Mouse (Mus musculus) MEL (cell line): ENCODE measurements around the gene Iqcc.

Source experiments
- CHD2 ChIP-seq: IDR thresholded peaks from 2 replicates; pipeline ENCODE4 v1.6.1; 2011; ENCODE audit warnings: low read length, improper control_type of control experiment
- CTCF ChIP-seq, 3 experiments: IDR thresholded peaks in 2 of 3; conservative IDR thresholded peaks in 1 of 3; 2 replicates each; pipeline ENCODE4 v1.5.1; 2011 to 2012; ENCODE audit warnings: low read length in 3 of 3, low read depth in 2 of 3, mild to moderate bottlenecking in 2 of 3, improper control_type of control experiment in 1 of 3, inconsistent platforms in 1 of 3, mixed read lengths in 1 of 3, moderate library complexity in 1 of 3; ENCODE audit not compliant: control insufficient read depth in 1 of 3, insufficient read depth in 1 of 3, poor library complexity in 1 of 3, severe bottlenecking in 1 of 3
- E2F4 ChIP-seq: IDR thresholded peaks from 2 replicates; pipeline ENCODE4 v1.6.1; 2011; ENCODE audit warnings: low read depth, low read length, improper control_type of control experiment, borderline replicate concordance
- GATA1 ChIP-seq: IDR thresholded peaks from 2 replicates; pipeline ENCODE4 v1.6.1; 2011; ENCODE audit warnings: low read depth, low read length, improper control_type of control experiment
- HCFC1 ChIP-seq: IDR thresholded peaks from 2 replicates; pipeline ENCODE4 v1.6.1; 2012; ENCODE audit warnings: low read depth, mild to moderate bottlenecking, inconsistent platforms, low read length, improper control_type of control experiment, moderate library complexity
- POLR2A ChIP-seq, 2 experiments: IDR thresholded peaks; 2 replicates each; pipeline ENCODE4 v1.6.1; 2011 to 2012; ENCODE audit warnings: low read length in 2 of 2, mild to moderate bottlenecking in 2 of 2, control low read depth in 1 of 2, improper control_type of control experiment in 1 of 2, low read depth in 1 of 2, moderate library complexity in 1 of 2; ENCODE audit not compliant: control insufficient read depth in 1 of 2, insufficient read depth in 1 of 2, poor library complexity in 1 of 2
- POLR2AphosphoS5 ChIP-seq: IDR thresholded peaks from 2 replicates; pipeline ENCODE4 v1.6.1; 2012; ENCODE audit warnings: low read depth, borderline replicate concordance, mild to moderate bottlenecking, inconsistent platforms, low read length, moderate library complexity, mixed read lengths
- SIN3A ChIP-seq: IDR thresholded peaks from 2 replicates; pipeline ENCODE4 v1.6.1; 2012; ENCODE audit warnings: low read length, improper control_type of control experiment, inconsistent platforms
- TAL1 ChIP-seq: IDR thresholded peaks from 2 replicates; pipeline ENCODE4 v1.6.1; 2012; ENCODE audit warnings: mild to moderate bottlenecking, inconsistent platforms, low read length, moderate library complexity, mixed read lengths
- USF2 ChIP-seq, 2 experiments: IDR thresholded peaks; 2 replicates each; pipeline ENCODE4 v1.6.1; 2011 to 2012; ENCODE audit warnings: improper control_type of control experiment in 2 of 2, low read length in 2 of 2, borderline replicate concordance in 1 of 2, inconsistent platforms in 1 of 2, low read depth in 1 of 2, mild to moderate bottlenecking in 1 of 2; ENCODE audit not compliant: insufficient read depth in 1 of 2
- ZC3H11A ChIP-seq: IDR thresholded peaks from 2 replicates; pipeline ENCODE4 v1.6.1; 2012; ENCODE audit warnings: low read depth, mild to moderate bottlenecking, inconsistent platforms, low read length, improper control_type of control experiment
- ZMIZ1 ChIP-seq: IDR thresholded peaks from 2 replicates; pipeline ENCODE4 v1.6.1; 2012; ENCODE audit warnings: low read depth, mild to moderate bottlenecking, inconsistent platforms, low read length, improper control_type of control experiment, moderate library complexity

GRCm38 (mm10) chr4:129654770-129655169 is 35.9 kb upstream of the Iqcc start:
- TF ChIP-seq E2F4 (no peak), GATA1 (no peak), CTCF (IDR thresholded peaks at IDR 0.05 in 2 of 3, conservative IDR thresholded peaks at IDR 0.05 in 1 of 3; ENCODE audit: control insufficient read depth in 1 of 3, insufficient read depth in 1 of 3, low read depth in 2 of 3, low read length in 3 of 3, poor library complexity in 1 of 3, severe bottlenecking in 1 of 3) (no peak), TAL1 (no peak), SIN3A (no peak), POLR2AphosphoS5 (no peak), HCFC1 (no peak), ZC3H11A (no peak), CHD2 (no peak), ZMIZ1 (no peak), POLR2A (IDR thresholded peaks at IDR 0.05; ENCODE audit: control insufficient read depth in 1 of 2, insufficient read depth in 1 of 2, low read depth in 1 of 2, low read length in 2 of 2, poor library complexity in 1 of 2) (no peak), USF2 (IDR thresholded peaks at IDR 0.05; ENCODE audit: borderline replicate concordance in 1 of 2, insufficient read depth in 1 of 2, low read depth in 1 of 2, low read length in 2 of 2) (no peak)
